Mouse (Mus musculus) heart, postnatal 36 days (tissue): ENCODE results near the gene Inpp5a. TPM values are rescaled to one million over a fixed set of nuclear protein-coding genes. Genes with fewer than 3 reads are reported as not detected.

ENCODE experiments used
- DNase-seq, 2 experiments: peaks; one replicate each; pipeline ENCODE4 v3.0.0; 2021 to 2022
- intact Hi-C: fragments of 180-260 bp; cut with DNase I; formaldehyde crosslinking; loops from one replicate; pipeline ENCODE4 v1.15.1; 2025
- total RNA-seq, 2 experiments: library from RNA; stranded (reverse); gene quantifications; 2 replicates each; pipeline ENCODE4 v1.2.3; 2021

Gene Inpp5a
- total RNA-seq, 2 experiments from 2014 or later: 273 to 286 TPM

DNA sequence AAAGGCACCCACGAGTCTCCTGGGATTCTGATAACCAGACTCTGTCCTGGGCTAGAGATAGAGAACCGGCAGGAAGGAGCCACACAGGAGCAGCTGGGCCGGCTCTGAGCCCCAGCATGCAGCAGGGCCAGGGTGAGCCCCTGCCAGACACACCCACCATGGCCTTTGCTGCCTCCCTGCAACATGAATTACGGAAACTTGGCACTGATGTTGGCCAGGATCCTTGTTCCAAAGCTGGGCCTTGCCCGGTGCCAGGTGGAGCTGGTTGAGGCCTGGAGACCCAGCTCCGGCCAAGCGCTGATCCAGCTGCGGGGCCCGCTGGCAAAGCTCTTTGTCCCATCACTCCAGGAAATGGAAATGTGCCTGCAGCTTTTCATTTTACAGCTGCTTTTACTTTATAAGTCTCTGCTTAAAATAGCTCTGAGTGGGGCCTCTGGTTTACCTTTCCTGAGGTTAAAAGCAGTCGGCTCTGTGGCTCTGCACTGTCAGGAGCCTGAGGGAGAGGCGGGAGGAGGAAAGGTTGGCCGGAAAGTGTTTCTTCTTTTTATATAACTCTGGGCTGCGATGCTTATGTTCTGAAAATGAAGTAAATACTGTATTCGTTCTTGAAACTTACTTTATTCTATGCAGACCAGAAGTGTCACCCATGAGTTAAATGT lies 20.1 kb upstream of the Inpp5a start:
- intact Hi-C loops: loop anchor here (2.0 to 5.0 kb wide), 2 partner anchors 18 to 117 kb away; no protein-coding TSS in a partner anchor

DNA sequence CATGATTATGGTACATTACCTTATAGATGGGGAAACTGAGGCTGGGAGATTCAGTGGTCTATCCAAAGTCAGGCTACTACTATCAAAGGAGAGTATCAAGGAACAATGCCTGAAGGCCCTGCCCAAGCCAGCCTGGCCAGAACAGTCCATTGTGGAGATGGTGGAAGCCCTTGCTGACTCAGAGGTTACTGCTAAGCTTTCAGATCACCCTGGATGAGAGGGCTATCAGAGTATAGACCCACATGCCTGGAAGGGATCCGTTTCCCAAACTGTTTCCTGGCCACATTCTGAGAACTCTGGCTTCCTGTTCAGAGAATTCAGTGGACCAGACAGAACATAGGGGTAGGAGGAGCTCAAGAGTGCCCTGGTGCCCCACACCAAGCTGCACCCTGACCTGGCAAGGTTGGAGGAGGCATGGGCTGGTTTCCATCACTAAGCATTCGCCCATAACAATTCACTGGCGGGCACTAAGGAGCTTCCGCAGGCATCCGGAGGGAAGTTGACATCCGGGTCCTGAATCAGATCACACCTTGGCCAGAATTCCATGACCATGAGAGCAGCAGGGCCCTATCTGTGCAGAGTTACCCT lies 19.3 kb upstream of the Inpp5a start:
- intact Hi-C loops: loop anchor here (2.0 to 5.0 kb wide), 2 partner anchors 17 to 117 kb away; no protein-coding TSS in a partner anchor
- no peak for DNase-seq

More for the DNA sequence above, 20.1 kb upstream of the Inpp5a start:
- DNase-seq: peak; percentile 80 to 89

DNA sequence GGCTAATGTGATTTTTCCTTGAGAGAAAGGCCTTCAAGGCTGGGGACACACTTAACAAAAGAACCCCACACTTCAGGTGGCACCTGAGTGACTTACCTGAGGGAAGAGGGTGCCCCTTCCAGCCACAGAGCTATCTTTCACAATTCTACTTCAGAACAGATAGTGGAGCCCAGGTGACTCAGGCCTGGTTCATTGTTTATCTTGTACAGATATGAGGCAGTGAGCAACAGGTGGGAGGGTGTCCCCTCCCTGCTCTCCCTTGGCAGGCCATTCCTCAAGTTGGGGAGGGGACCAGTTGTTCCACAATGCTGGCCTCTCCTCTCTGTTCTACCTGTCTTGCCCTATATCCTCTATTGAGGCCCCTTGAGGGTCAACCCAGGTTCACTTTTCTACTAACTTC lies 17.5 kb upstream of the Inpp5a start:
- intact Hi-C loops: no loop called here
- no peak for DNase-seq

DNA sequence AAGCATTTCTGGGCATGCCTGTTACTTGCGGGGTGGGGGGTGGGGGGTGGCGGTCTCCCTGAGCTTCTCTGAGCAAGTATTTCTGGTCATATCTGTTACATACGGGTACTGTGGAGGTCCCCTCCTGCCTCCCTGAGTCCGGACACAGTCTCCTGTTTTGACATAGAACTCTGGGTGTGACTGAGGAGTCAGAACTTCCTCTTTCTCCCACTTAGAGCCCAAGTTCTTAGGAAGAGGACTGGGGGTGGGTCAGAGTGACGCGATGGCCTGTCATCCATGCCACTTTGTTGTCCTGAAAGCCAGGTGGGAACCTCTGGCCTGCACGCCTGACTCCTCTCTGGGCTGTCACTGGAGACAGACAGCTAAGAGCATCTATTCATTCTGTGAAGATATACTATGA lies 11.5 kb upstream of the Inpp5a start:
- intact Hi-C loops: no loop called here
- no peak for DNase-seq

DNA sequence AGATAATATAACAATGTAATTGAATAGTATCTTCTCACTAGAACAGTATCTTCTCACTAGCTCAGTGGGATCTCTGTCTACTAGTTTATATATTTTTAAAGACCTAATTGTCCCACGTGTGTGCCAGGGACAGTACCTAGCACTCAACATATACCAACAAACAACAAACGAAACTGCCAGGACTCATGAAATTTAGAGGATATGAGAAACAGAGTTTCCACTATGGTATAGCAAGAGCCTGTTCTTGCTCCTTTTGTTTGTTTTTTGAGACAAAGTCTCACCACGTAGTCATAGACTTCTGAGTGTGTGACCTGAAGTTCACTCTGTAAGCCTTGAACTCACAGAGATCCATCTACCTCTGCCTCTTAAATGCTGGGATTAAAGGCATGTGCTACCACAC lies 10.6 kb upstream of the Inpp5a start:
- intact Hi-C loops: no loop called here
- no peak for DNase-seq

DNA sequence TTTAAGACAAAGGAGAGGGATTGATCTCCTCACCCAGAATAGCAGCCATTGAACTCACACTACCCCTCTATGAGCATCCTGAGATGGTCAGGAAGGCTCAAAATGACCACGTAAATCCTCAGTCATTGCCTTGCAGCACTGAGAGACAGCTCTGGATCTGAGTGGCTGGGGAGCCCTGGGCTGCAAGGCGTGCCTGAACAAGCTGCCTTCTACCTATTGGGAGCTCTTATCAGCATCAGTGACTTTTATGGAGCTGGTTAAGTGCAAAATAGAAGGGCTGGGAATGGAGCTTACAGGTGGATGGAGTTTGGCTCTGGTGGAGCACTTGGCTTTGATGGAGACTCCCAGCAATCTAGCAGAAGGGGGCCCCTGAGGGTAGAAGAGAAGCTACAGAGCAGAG lies 9.2 kb upstream of the Inpp5a start:
- intact Hi-C loops: no loop called here

GRCm38 (mm10) chr7:139380225-139380624 lies 8.7 kb upstream of the Inpp5a start:
- no peak for DNase-seq
- intact Hi-C loops: no loop called here

More for the DNA sequence above, 9.2 kb upstream of the Inpp5a start:
- no peak for DNase-seq

DNA sequence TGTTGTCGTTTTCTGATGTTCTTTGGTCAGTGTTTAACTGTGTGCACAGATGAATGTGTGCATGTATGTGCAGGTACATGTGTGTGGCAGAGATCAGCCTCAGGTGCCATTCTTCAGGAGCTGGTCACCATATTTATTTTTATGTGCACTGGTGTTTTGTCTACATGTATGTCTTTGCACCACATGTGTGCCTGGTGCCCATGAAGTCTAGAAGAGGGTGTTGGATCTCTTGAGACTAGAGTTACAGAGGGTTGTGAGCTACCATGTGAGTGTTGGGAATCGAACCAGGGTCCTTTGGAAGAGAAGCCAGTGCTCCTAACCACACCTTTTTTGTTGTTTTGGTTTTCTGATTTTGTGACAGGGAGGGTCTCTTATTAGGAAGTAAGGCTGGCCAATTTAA lies 7.0 kb upstream of the Inpp5a start:
- intact Hi-C loops: no loop called here
- no peak for DNase-seq

- no peak for DNase-seq
- intact Hi-C loops: no loop called here
Observed at GRCm38 (mm10) chr7:139382796-139383195, 6.1 kb upstream of the Inpp5a start.

GRCm38 (mm10) chr7:139384500-139384899 lies 4.4 kb upstream of the Inpp5a start:
- intact Hi-C loops: no loop called here
- no peak for DNase-seq

GRCm38 (mm10) chr7:139384916-139385530 lies 3.9 kb upstream of the Inpp5a start:
- intact Hi-C loops: loop anchor here (5.0 kb wide), 1 partner anchor 138 kb away; the partner anchor contains the start of gene Pwwp2b
- no peak for DNase-seq

GRCm38 (mm10) chr7:139386933-139387690 lies 1.8 kb upstream of the Inpp5a start:
- no peak for DNase-seq

GRCm38 (mm10) chr7:139387921-139388669 lies 814 bp upstream of the Inpp5a start:
- intact Hi-C loops: loop anchor here (2.0 to 5.0 kb wide), 2 partner anchors 19 to 141 kb away; partner anchors contain the start of gene Pwwp2b

More at GRCm38 (mm10) chr7:139386933-139387690, 1.8 kb upstream of the Inpp5a start:
- intact Hi-C loops: loop anchor here (2.0 to 5.0 kb wide), 2 partner anchors 18 to 140 kb away; partner anchors contain the start of gene Pwwp2b

GRCm38 (mm10) chr7:139389213-139389761 lies 378 bp downstream of the Inpp5a start:
- peak in 1 of 2 experiments; percentile 56 for DNase-seq
- intact Hi-C loops: loop anchor here (1.0 to 5.0 kb wide), 3 partner anchors 25 to 142 kb away; partner anchors contain the start of gene Pwwp2b

More at GRCm38 (mm10) chr7:139387921-139388669, 814 bp upstream of the Inpp5a start:
- no peak for DNase-seq

DNA sequence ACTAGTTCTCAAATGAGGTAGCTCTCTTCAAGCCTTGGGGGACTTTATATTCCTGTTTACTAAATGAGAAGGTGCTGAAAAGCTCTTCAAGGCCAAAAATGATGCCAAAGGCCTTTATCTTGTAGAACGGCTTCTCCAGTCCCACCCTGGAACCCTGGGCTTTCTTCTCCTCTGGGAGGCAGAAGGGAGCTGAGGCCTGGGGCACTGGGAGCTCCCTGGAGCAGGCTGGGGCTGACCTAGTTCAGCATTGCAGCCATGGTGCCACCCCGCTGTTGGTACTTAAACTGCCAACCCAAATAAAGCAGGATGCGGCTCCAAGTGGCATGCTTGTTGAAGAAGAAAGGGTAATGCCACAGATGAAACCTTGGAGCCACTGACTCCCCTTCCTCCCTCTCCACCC lies 1.5 kb downstream of the Inpp5a start:
- intact Hi-C loops: loop anchor here (1.0 kb wide), 1 partner anchor 82 kb away; no protein-coding TSS in a partner anchor
- DNase-seq: no peak

- no peak for DNase-seq
- intact Hi-C loops: loop anchor here (1.0 kb wide), 2 partner anchors 78 to 81 kb away; no protein-coding TSS in a partner anchor
Observed at GRCm38 (mm10) chr7:139390926-139391325, 2.0 kb downstream of the Inpp5a start.

DNA sequence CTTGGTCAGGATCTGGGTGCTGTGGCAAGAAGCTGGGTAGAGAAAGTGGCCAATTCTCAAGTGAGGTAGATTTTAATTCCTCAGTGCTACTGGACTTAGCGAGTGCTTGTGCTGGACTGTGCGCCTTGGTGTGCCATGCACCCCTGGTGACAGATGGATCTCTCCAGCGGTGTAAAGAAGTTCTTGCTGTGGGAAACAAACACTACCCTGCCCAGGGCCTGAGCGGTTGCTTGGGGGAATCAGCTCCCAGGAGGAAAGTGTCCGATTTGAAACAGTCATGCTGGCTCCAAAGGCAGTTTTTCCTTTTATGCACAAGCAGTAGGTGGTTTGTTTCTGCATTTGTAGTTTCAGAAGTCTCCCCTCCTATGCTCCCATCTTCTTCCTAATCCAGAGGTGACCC lies 2.8 kb downstream of the Inpp5a start:
- intact Hi-C loops: loop anchor here (1.0 to 2.0 kb wide), 2 partner anchors 49 to 78 kb away; no protein-coding TSS in a partner anchor
- no peak for DNase-seq

GRCm38 (mm10) chr7:139392106-139392505 lies 3.2 kb downstream of the Inpp5a start:
- intact Hi-C loops: loop anchor here (2.0 kb wide), 1 partner anchor 49 kb away; no protein-coding TSS in a partner anchor
- no peak for DNase-seq

DNA sequence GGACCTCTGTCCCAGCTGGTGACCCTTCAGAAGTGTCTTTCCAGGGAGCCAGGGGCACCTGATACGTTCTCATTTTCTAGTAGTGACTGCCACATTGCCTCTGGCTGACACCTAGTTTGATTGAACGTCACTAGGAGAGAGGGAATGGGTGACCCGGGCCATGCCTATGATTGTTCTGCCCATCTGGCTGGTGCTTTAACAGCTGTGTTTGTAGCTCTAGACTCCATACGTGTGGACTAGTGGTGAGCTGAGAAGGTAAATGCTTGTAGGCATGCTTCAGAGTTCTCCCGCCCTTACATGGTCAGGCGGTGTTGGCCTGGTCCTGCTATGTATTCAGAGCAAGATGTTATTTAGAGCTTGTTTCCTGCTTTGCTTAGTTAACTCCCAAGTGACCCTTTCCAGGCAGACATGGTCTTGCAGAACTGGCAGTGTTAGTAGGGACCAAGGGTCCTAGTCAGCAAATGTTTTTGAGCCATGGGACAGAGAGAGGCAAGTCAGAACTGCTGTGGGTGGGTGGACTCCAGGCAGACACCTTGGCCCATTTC lies 3.9 kb downstream of the Inpp5a start:
- intact Hi-C loops: loop anchor here (2.0 kb wide), 1 partner anchor 48 kb away; no protein-coding TSS in a partner anchor

More for the DNA sequence above, 3.9 kb downstream of the Inpp5a start:
- DNase-seq: no peak
